Mouse (Mus musculus): ENCODE measurements around the gene Dhrs2.

DNA sequence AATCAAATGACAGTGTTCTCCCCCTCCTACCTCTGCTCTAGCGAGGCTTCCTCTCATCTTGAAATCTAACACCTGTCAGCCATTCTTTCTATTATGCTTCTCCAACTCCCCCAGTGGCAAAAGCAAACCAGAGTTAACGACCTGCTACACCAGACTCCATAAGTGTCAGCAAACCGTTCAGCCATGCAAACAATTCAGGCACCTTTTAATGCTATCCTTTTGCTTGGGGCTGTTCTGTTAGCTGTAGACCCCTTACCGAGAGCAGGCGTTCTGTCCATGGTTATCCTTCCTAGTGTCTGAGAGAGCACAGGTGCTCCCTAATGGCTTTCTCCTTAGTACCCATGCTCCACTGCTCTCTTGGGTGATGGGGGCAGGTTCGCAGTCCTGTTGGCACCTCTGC, 25.4 kb downstream of the Dhrs2 start:
- TF ChIP-seq CTCF (IDR thresholded peaks at IDR 0.05; ENCODE audit: insufficient read depth, low read depth, low read length) (no peak), POLR2A (IDR thresholded peaks at IDR 0.05; ENCODE audit: insufficient read depth, low read depth, low read length) (no peak)

Data from olfactory bulb, adult 2 months (tissue).